Mouse (Mus musculus) midbrain, embryonic 14.5 days (tissue): ENCODE measurements around the gene Sppl2b. TPM values are rescaled to one million over a fixed set of nuclear protein-coding genes. Genes with fewer than 3 reads are reported as not detected.
A peak's percentile ranks its signal among the peaks of the same experiment; 100 is the strongest.

ENCODE experiments used
- ATAC-seq: fragments of 200-750 bp; cut with Nextera tagmentation; 2 replicates; pipeline ENCODE4 v1.8.0; 2017; ENCODE audit warnings: moderate number of reproducible peaks, moderate library complexity; ENCODE audit not compliant: low FRiP score, low TSS enrichment
- DNase-seq: peaks from one replicate; pipeline ENCODE4 v3.0.0-alpha.2; 2015
- H3K27ac ChIP-seq: fragments of 300-500 bp; sonication (generic); replicated peaks from 2 replicates; pipeline ENCODE4 v1.5.1; 2014; ENCODE audit warnings: mild to moderate bottlenecking, low read depth, low read length, moderate library complexity
- H3K27me3 ChIP-seq: fragments of 300-500 bp; sonication (generic); 2 replicates; pipeline ENCODE4 v1.6.1; 2014; ENCODE audit warnings: low read length, control low read depth, mixed read lengths; ENCODE audit not compliant: control insufficient read depth, insufficient read depth
- H3K36me3 ChIP-seq: fragments of 300-500 bp; sonication (generic); 2 replicates; pipeline ENCODE4 v1.6.1; 2014; ENCODE audit warnings: low read length, control low read depth; ENCODE audit not compliant: control insufficient read depth, insufficient read depth
- H3K4me1 ChIP-seq: fragments of 300-500 bp; sonication (generic); 2 replicates; pipeline ENCODE4 v1.6.1; 2014; ENCODE audit warnings: mild to moderate bottlenecking, antibody characterized with exemption, low read length, control low read depth; ENCODE audit not compliant: control insufficient read depth, insufficient read depth
- H3K4me2 ChIP-seq: fragments of 300-500 bp; sonication (generic); 2 replicates; pipeline ENCODE4 v1.6.1; 2014; ENCODE audit warnings: mild to moderate bottlenecking, low read length, moderate library complexity
- H3K4me3 ChIP-seq: fragments of 300-500 bp; sonication (generic); replicated peaks from 2 replicates; pipeline ENCODE4 v1.5.1; 2014; ENCODE audit warnings: low read depth, low read length
- H3K9ac ChIP-seq: fragments of 300-500 bp; sonication (generic); replicated peaks from 2 replicates; pipeline ENCODE4 v1.6.1; 2014; ENCODE audit warnings: mild to moderate bottlenecking, low read length, moderate library complexity
- H3K9me3 ChIP-seq: fragments of 300-500 bp; sonication (generic); 2 replicates; pipeline ENCODE4 v1.6.1; 2016; ENCODE audit warnings: low read length, control low read depth, mixed read lengths; ENCODE audit not compliant: control insufficient read depth
- WGBS: fragments of 180-500 bp; shearing (Covaris S2); extraction: QIAGEN DNeasy Blood & Tissue Kit; methylation state at CpG from one replicate; pipeline ENCODE4 v1.1.7; 2014; 5-methylcytosine and 5-hydroxymethylcytosine counted together
- polyA plus RNA-seq: library from polyadenylated mRNA; unstranded; fragments of >200 nt; fragmentation: Nextera tagmentation; extraction: Ambion mirVana; gene quantifications from 2 replicates; pipeline ENCODE4 v1.2.1, GENCODE M21; 2014

Gene Sppl2b
- polyA plus RNA-seq, 1 experiment from 2014 or later, result 60.5 TPM

- Histone ChIP-seq H3K4me3 (no peak within 1 kb of the TSS), H3K4me2 (no peak within 1 kb of the TSS), H3K36me3 (peaks cover 20% of the 10 kb centered on the region), H3K9me3 (no peaks in the 10 kb centered on the region), H3K27me3 (no peaks in the 10 kb centered on the region), H3K27ac (no peak within 1 kb of the TSS), H3K9ac (no peak within 1 kb of the TSS), H3K4me1 (no peaks in the 10 kb centered on the region)
- ATAC-seq (no peak), DNase-seq (no peak)
- 46% methylated on average over 9 of the region's 9 CpGs for WGBS
These were observed 16.5 kb downstream of the Sppl2b start, which contains the start of gene Tmprss9 for GRCm38 (mm10) chr10:80871581-80871980. TSS of gene Tmprss9 (plus strand) at chr10:80871848.

- WGBS, result 79% methylated on average over 9 of the region's 9 CpGs
- H3K36me3 ChIP-seq, result no peaks in the 10 kb centered on the region
- DNase-seq (no peak), ATAC-seq (no peak)
- H3K4me3 ChIP-seq, result no peak overlapping the region
- no peak overlapping the region for H3K4me2 ChIP-seq
- H3K27ac ChIP-seq, result no peak overlapping the region
- no peaks in the 10 kb centered on the region for H3K27me3 ChIP-seq
- H3K9me3 ChIP-seq, result no peaks in the 10 kb centered on the region
- no peak overlapping the region for H3K9ac ChIP-seq
- no peaks in the 10 kb centered on the region for H3K4me1 ChIP-seq
These were observed 19.0 kb downstream of the Sppl2b start for GRCm38 (mm10) chr10:80874035-80874434.

GRCm38 (mm10) chr10:80876028-80876427 is 21.0 kb downstream of the Sppl2b start:
- Histone ChIP-seq H3K27me3 (no peaks in the 10 kb centered on the region), H3K27ac (no peak overlapping the region), H3K9ac (no peak overlapping the region), H3K4me3 (no peak overlapping the region), H3K4me1 (no peaks in the 10 kb centered on the region), H3K36me3 (no peaks in the 10 kb centered on the region), H3K4me2 (no peak overlapping the region), H3K9me3 (no peaks in the 10 kb centered on the region)
- 22% methylated on average over 5 of the region's 5 CpGs for WGBS
- ATAC-seq (no peak), DNase-seq (peak; percentile 78)

- Histone ChIP-seq H3K36me3 (no peaks in the 10 kb centered on the region), H3K9me3 (no peaks in the 10 kb centered on the region), H3K4me1 (no peaks in the 10 kb centered on the region), H3K9ac (no peak overlapping the region), H3K27me3 (no peaks in the 10 kb centered on the region), H3K27ac (no peak overlapping the region), H3K4me3 (no peak overlapping the region), H3K4me2 (no peak overlapping the region)
- 35% methylated on average over 3 of the region's 3 CpGs for WGBS
- ATAC-seq (no peak), DNase-seq (no peak)
These were observed 21.5 kb downstream of the Sppl2b start for GRCm38 (mm10) chr10:80876594-80876993.

GRCm38 (mm10) chr10:80880131-80880641 is 25.1 kb downstream of the Sppl2b start:
- peak; percentile 48; the same call in 1 of the 2 replicates for ATAC-seq
- H3K27me3 ChIP-seq, result no peaks in the 10 kb centered on the region
- no peak overlapping the region for H3K27ac ChIP-seq
- H3K36me3 ChIP-seq, result no peaks in the 10 kb centered on the region
- no peaks in the 10 kb centered on the region for H3K4me1 ChIP-seq
- H3K9ac ChIP-seq, result no peak overlapping the region
- no peak overlapping the region for H3K4me2 ChIP-seq
- H3K9me3 ChIP-seq, result no peaks in the 10 kb centered on the region
- WGBS, result 18% methylated on average over 5 of the region's 5 CpGs
- DNase-seq, result peak; percentile 71
- no peak overlapping the region for H3K4me3 ChIP-seq

GRCm38 (mm10) chr10:80880901-80881300 is 25.8 kb downstream of the Sppl2b start:
- H3K4me1 ChIP-seq, result no peaks in the 10 kb centered on the region
- no peak overlapping the region for H3K27ac ChIP-seq
- no peaks in the 10 kb centered on the region for H3K27me3 ChIP-seq
- H3K4me2 ChIP-seq, result no peak overlapping the region
- ATAC-seq (no peak), DNase-seq (no peak)
- H3K9ac ChIP-seq, result no peak overlapping the region
- H3K9me3 ChIP-seq, result no peaks in the 10 kb centered on the region
- WGBS, result 78% methylated on average over 2 of the region's 2 CpGs
- no peaks in the 10 kb centered on the region for H3K36me3 ChIP-seq
- H3K4me3 ChIP-seq, result no peak overlapping the region

- Histone ChIP-seq H3K9me3 (no peaks in the 10 kb centered on the region), H3K36me3 (no peaks in the 10 kb centered on the region), H3K9ac (no peak overlapping the region), H3K27me3 (no peaks in the 10 kb centered on the region), H3K4me2 (no peak overlapping the region), H3K4me1 (no peaks in the 10 kb centered on the region), H3K27ac (no peak overlapping the region), H3K4me3 (no peak overlapping the region)
- 26% methylated on average over 10 of the region's 10 CpGs for WGBS
- ATAC-seq (no peak), DNase-seq (peak; percentile 70)
These were observed 26.2 kb downstream of the Sppl2b start for GRCm38 (mm10) chr10:80881301-80881700.

- H3K4me1 ChIP-seq, result no peaks in the 10 kb centered on the region
- ATAC-seq, result no peak
These were observed 32.1 kb downstream of the Sppl2b start for GRCm38 (mm10) chr10:80887181-80887580.

GRCm38 (mm10) chr10:80895100-80895499 is 40.0 kb downstream of the Sppl2b start:
- 84% methylated on average over 7 of the region's 7 CpGs for WGBS
- H3K9ac ChIP-seq, result no peak overlapping the region
- no peaks in the 10 kb centered on the region for H3K27me3 ChIP-seq
- H3K4me1 ChIP-seq, result peaks cover 7% of the 10 kb centered on the region
- no peak for DNase-seq
- no peak for ATAC-seq
- H3K4me2 ChIP-seq, result no peak overlapping the region
- no peaks in the 10 kb centered on the region for H3K9me3 ChIP-seq
- H3K36me3 ChIP-seq, result peaks cover 18% of the 10 kb centered on the region
- no peak overlapping the region for H3K4me3 ChIP-seq
- H3K27ac ChIP-seq, result no peak overlapping the region

More at GRCm38 (mm10) chr10:80887181-80887580, 32.1 kb downstream of the Sppl2b start:
- no peak overlapping the region for H3K27ac ChIP-seq
- H3K36me3 ChIP-seq, result no peaks in the 10 kb centered on the region
- no peak overlapping the region for H3K9ac ChIP-seq
- WGBS, result 78% methylated on average over 11 of the region's 11 CpGs
- no peak overlapping the region for H3K4me3 ChIP-seq
- no peaks in the 10 kb centered on the region for H3K9me3 ChIP-seq
- no peak for DNase-seq
- H3K4me2 ChIP-seq, result no peak overlapping the region
- H3K27me3 ChIP-seq, result no peaks in the 10 kb centered on the region
